Mouse (Mus musculus): ENCODE results near the gene Ssh1. TPM values are rescaled to one million over a fixed set of nuclear protein-coding genes. Genes with fewer than 3 reads are reported as not detected.

The Ssh1 gene
- polyA plus RNA-seq, 1 experiment = 16.4 TPM

DNA sequence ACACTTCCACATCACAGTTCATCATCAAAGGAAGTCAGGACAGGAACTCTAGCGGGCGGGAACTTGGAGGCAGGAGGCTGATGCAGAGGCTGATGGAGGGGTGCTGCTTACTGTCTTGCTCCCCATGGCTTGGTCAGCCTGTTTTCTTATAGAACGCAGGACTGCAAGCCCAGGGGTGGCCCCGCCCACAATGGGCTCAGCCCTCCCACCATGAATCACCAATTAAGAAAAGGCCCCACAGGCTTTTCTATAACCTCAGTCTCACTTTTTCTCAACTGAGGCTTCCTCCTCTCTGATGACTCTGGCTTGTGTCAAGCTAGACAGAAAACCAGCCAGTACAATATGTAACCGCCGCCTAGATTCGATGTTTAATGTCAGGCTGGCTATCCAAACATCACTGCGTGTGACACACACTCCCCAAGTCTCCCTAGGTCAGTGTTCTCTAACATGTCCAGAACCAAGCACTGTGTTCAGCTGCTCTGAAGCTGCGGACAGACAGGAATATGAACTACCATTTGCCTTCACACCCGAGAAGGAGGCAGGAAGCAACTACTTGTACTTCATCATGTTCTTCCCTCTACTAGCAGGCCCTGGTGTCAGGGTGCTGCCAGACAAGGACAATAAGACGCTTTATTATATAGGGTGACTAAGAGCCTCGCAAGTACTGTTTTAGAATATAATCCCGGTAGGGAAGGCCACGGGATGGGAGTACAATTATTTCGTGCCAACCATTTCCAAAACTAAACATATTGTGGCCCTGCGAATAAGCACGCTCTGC is 86.5 kb downstream of the Ssh1 start:
- peak in 1 of 2 experiments; percentile 22 for DNase-seq (ENCODE audit: low read depth in 1 of 2, low spot score in 2 of 2)

GRCm38 (mm10) chr5:113904987-113905386 is 88.7 kb downstream of the Ssh1 start:
- no peak overlapping the region for H3K4me3 ChIP-seq (ENCODE audit: extremely low read depth, insufficient read depth, insufficient read length)
- no peaks in the 10 kb centered on the region for H3K27me3 ChIP-seq (ENCODE audit: control insufficient read depth, insufficient read depth, low read length)
- H3K36me3 ChIP-seq (ENCODE audit: control insufficient read depth, insufficient read depth, low read length) = no peaks in the 10 kb centered on the region
- peaks cover 4% of the 10 kb centered on the region; the same call in 1 of the 2 replicates for H3K4me1 ChIP-seq (ENCODE audit: control insufficient read depth, insufficient read depth, insufficient read length)
- 76% methylated on average over 4 of the region's 4 CpGs for WGBS
- no peak overlapping the region for H3K27ac ChIP-seq (ENCODE audit: insufficient read depth, low read length)
- TF ChIP-seq POLR2A (IDR thresholded peaks at IDR 0.05; ENCODE audit: low read depth, low read length) = no peak
- TF ChIP-seq CTCF (IDR thresholded peaks at IDR 0.05; ENCODE audit: extremely low read depth, insufficient read depth, insufficient read length, insufficient replicate concordance) = no peak
- no peak for DNase-seq (ENCODE audit: low read depth in 1 of 2, low spot score in 2 of 2)

More for the DNA sequence above, 86.5 kb downstream of the Ssh1 start:
- Histone ChIP-seq H3K4me3 (ENCODE audit: extremely low read depth, insufficient read depth, insufficient read length) (peak overlapping the region; percentile 70), H3K27me3 (ENCODE audit: control insufficient read depth, insufficient read depth, low read length) (no peaks in the 10 kb centered on the region), H3K27ac (ENCODE audit: insufficient read depth, low read length) (peak overlapping the region; percentile 77), H3K4me1 (ENCODE audit: control insufficient read depth, insufficient read depth, insufficient read length) (peaks cover 4% of the 10 kb centered on the region; the same call in 1 of the 2 replicates), H3K36me3 (ENCODE audit: control insufficient read depth, insufficient read depth, low read length) (no peaks in the 10 kb centered on the region)
- no peak for TF ChIP-seq POLR2A (IDR thresholded peaks at IDR 0.05; ENCODE audit: low read depth, low read length)
- TF ChIP-seq CTCF (IDR thresholded peaks at IDR 0.05; ENCODE audit: extremely low read depth, insufficient read depth, insufficient read length, insufficient replicate concordance) = no peak
- WGBS = 21% methylated on average over 17 of the region's 17 CpGs

DNA sequence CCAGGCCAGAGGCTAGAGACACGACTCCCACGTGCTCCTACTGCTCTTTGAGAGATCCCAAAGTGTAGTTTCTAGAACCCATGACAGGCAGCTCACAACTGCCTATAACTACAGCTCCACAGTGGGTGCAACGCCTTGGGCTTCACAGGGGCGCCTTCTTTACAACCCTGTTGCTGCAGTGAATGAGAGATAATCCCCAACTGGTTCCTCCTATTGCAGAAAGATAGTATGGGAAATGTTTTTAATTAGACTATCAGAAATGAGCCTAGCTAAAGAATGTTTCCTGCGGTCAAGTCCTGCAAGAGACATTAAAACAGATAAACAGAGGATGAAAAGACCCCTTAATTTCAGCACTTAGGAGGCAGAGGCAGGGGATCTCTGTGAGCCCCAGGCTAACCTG is 90.7 kb downstream of the Ssh1 start:
- Histone ChIP-seq H3K4me3 (ENCODE audit: extremely low read depth, insufficient read depth, insufficient read length) (no peak overlapping the region), H3K27ac (ENCODE audit: insufficient read depth, low read length) (no peak overlapping the region), H3K27me3 (ENCODE audit: control insufficient read depth, insufficient read depth, low read length) (no peaks in the 10 kb centered on the region), H3K4me1 (ENCODE audit: control insufficient read depth, insufficient read depth, insufficient read length) (peaks cover 10% of the 10 kb centered on the region; the same call in 1 of the 2 replicates), H3K36me3 (ENCODE audit: control insufficient read depth, insufficient read depth, low read length) (no peaks in the 10 kb centered on the region)
- DNase-seq (ENCODE audit: low read depth in 1 of 2, low spot score in 2 of 2) = no peak
- 78% methylated on average over 5 of the region's 5 CpGs for WGBS
- TF ChIP-seq POLR2A (IDR thresholded peaks at IDR 0.05; ENCODE audit: low read depth, low read length) (no peak), CTCF (IDR thresholded peaks at IDR 0.05; ENCODE audit: extremely low read depth, insufficient read depth, insufficient read length, insufficient replicate concordance) (no peak)

DNA sequence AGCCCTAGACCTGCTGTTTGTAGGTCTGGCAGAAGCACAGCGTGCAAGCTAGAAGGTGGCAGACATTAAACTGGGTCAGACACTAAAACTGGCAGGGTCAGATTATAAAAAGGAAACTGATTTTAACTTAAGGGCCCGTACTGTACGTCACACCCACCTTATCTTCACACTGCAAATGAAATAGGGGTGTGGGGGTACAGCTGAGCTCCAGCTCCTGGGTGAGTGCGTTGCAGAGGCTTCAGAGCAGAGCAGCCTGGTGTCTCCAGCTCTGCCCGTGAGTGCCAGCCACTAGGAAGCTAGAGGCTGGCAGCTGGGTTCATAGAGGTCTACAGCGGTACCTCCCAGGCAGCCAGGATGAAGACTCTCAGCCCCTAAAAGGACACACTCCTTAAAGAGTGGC is 91.7 kb downstream of the Ssh1 start:
- WGBS = 48% methylated on average over 6 of the region's 6 CpGs
- Histone ChIP-seq H3K4me1 (ENCODE audit: control insufficient read depth, insufficient read depth, insufficient read length) (peaks cover 10% of the 10 kb centered on the region; the same call in 1 of the 2 replicates), H3K36me3 (ENCODE audit: control insufficient read depth, insufficient read depth, low read length) (no peaks in the 10 kb centered on the region), H3K4me3 (ENCODE audit: extremely low read depth, insufficient read depth, insufficient read length) (no peak overlapping the region), H3K27me3 (ENCODE audit: control insufficient read depth, insufficient read depth, low read length) (no peaks in the 10 kb centered on the region), H3K27ac (ENCODE audit: insufficient read depth, low read length) (no peak overlapping the region)
- no peak for DNase-seq (ENCODE audit: low read depth in 1 of 2, low spot score in 2 of 2)
- no peak for TF ChIP-seq CTCF (IDR thresholded peaks at IDR 0.05; ENCODE audit: extremely low read depth, insufficient read depth, insufficient read length, insufficient replicate concordance)
- TF ChIP-seq POLR2A (IDR thresholded peaks at IDR 0.05; ENCODE audit: low read depth, low read length) = no peak

- no peaks in the 10 kb centered on the region for H3K36me3 ChIP-seq (ENCODE audit: control insufficient read depth, insufficient read depth, low read length)
- WGBS = 88% methylated on average over 8 of the region's 8 CpGs
- H3K4me3 ChIP-seq (ENCODE audit: extremely low read depth, insufficient read depth, insufficient read length) = no peak overlapping the region
- DNase-seq (ENCODE audit: low read depth in 1 of 2, low spot score in 2 of 2) = no peak
- H3K27ac ChIP-seq (ENCODE audit: insufficient read depth, low read length) = no peak overlapping the region
- H3K27me3 ChIP-seq (ENCODE audit: control insufficient read depth, insufficient read depth, low read length) = no peaks in the 10 kb centered on the region
- TF ChIP-seq POLR2A (IDR thresholded peaks at IDR 0.05; ENCODE audit: low read depth, low read length) (no peak), CTCF (IDR thresholded peaks at IDR 0.05; ENCODE audit: extremely low read depth, insufficient read depth, insufficient read length, insufficient replicate concordance) (no peak)
- peaks cover 10% of the 10 kb centered on the region; the same call in 1 of the 2 replicates for H3K4me1 ChIP-seq (ENCODE audit: control insufficient read depth, insufficient read depth, insufficient read length)
These were observed 92.6 kb downstream of the Ssh1 start for GRCm38 (mm10) chr5:113901074-113901571.

- no peak for DNase-seq (ENCODE audit: low read depth in 1 of 2, low spot score in 2 of 2)
- Histone ChIP-seq H3K4me3 (ENCODE audit: extremely low read depth, insufficient read depth, insufficient read length) (peak overlapping the region; percentile 26; the same call in 1 of the 2 replicates), H3K36me3 (ENCODE audit: control insufficient read depth, insufficient read depth, low read length) (no peaks in the 10 kb centered on the region), H3K27ac (ENCODE audit: insufficient read depth, low read length) (peak overlapping the region; percentile 23; the same call in 1 of the 2 replicates), H3K4me1 (ENCODE audit: control insufficient read depth, insufficient read depth, insufficient read length) (peaks cover 10% of the 10 kb centered on the region; the same call in 1 of the 2 replicates), H3K27me3 (ENCODE audit: control insufficient read depth, insufficient read depth, low read length) (no peaks in the 10 kb centered on the region)
- 54% methylated on average over 12 of the region's 12 CpGs for WGBS
- TF ChIP-seq CTCF (IDR thresholded peaks at IDR 0.05; ENCODE audit: extremely low read depth, insufficient read depth, insufficient read length, insufficient replicate concordance) (no peak), POLR2A (IDR thresholded peaks at IDR 0.05; ENCODE audit: low read depth, low read length) (no peak)
These were observed 94.2 kb downstream of the Ssh1 start for GRCm38 (mm10) chr5:113899543-113899942.

- Histone ChIP-seq H3K4me3 (ENCODE audit: extremely low read depth, insufficient read depth, insufficient read length) (no peak overlapping the region), H3K27me3 (ENCODE audit: control insufficient read depth, insufficient read depth, low read length) (no peaks in the 10 kb centered on the region), H3K36me3 (ENCODE audit: control insufficient read depth, insufficient read depth, low read length) (no peaks in the 10 kb centered on the region), H3K4me1 (ENCODE audit: control insufficient read depth, insufficient read depth, insufficient read length) (no peaks in the 10 kb centered on the region), H3K27ac (ENCODE audit: insufficient read depth, low read length) (no peak overlapping the region)
- WGBS = 88% methylated on average over 7 of the region's 7 CpGs
- DNase-seq (ENCODE audit: low read depth in 1 of 2, low spot score in 2 of 2) = no peak
- TF ChIP-seq POLR2A (IDR thresholded peaks at IDR 0.05; ENCODE audit: low read depth, low read length) (no peak), CTCF (IDR thresholded peaks at IDR 0.05; ENCODE audit: extremely low read depth, insufficient read depth, insufficient read length, insufficient replicate concordance) (no peak)
These were observed 101.7 kb downstream of the Ssh1 start for GRCm38 (mm10) chr5:113892005-113892404.

Data from spleen, adult 2 months (tissue).